Mouse (Mus musculus): Measurements from ENCODE around the gene Tspan5. TPM values are rescaled to one million over a fixed set of nuclear protein-coding genes. Genes with fewer than 3 reads are reported as not detected.

The Tspan5 gene
- polyA plus RNA-seq, 1 experiment from 2014 or later: 15.0 TPM

DNA sequence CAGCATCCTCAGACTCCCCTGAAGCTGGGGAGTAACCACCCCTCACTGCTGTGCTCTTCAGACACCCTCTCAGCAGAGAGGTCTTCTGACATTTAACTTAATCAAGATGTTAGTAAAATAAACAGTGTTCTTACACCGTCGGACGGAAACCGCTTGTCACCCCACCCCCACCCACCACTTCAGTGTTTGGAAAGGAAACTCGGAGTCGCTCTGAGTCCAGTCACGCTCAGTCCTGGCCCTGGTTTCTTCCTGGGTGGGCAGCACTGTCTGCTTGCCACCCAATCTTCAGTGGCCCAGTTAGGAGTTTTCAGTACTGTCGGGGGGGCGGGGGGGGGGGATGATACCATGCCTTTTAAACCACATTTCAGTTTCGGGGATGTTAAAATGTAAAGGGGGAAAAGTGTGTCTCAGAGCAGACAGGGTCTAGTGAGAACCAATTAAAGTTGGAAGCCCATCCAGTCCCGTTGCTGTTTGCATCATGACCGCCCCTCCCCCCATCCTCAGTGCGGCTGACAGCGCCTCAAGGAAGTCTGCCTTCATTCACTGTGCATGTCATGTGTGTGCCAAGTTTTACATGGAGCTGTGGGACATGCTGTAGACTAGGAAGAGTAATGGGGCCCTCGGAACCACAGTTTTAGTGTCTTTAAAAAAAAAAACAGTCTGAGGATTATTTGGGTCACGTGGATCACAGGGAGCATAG is 125.3 kb downstream of the Tspan5 start:
- no peak overlapping the region for H3K4me3 ChIP-seq
- whole genome bisulfite sequencing: 75% methylated on average over 16 of the region's 16 CpGs
- no peak for DNase-seq (ENCODE audit: low spot score)

GRCm38 (mm10) chr3:138868409-138868808 is 126.4 kb downstream of the Tspan5 start:
- no peaks in the 10 kb centered on the region for H3K9me3 ChIP-seq
- no peak for DNase-seq (ENCODE audit: low spot score)
- no peak overlapping the region for H3K4me3 ChIP-seq
- no peak overlapping the region for H3K27ac ChIP-seq
- H3K4me1 ChIP-seq: peaks cover 12% of the 10 kb centered on the region
- no peaks in the 10 kb centered on the region for H3K27me3 ChIP-seq (ENCODE audit: insufficient read depth, poor library complexity, severe bottlenecking)
- H3K36me3 ChIP-seq: no peaks in the 10 kb centered on the region
- 77% methylated on average over 13 of the region's 13 CpGs for WGBS

More for the DNA sequence above, 125.3 kb downstream of the Tspan5 start:
- Histone ChIP-seq H3K27ac (no peak overlapping the region), H3K36me3 (no peaks in the 10 kb centered on the region), H3K4me1 (peaks cover 12% of the 10 kb centered on the region), H3K9me3 (no peaks in the 10 kb centered on the region), H3K27me3 (ENCODE audit: insufficient read depth, poor library complexity, severe bottlenecking) (no peaks in the 10 kb centered on the region)

- Histone ChIP-seq H3K4me1 (peaks cover 19% of the 10 kb centered on the region; the same call in 1 of the 2 replicates), H3K36me3 (peaks cover 17% of the 10 kb centered on the region), H3K27me3 (ENCODE audit: insufficient read depth, poor library complexity, severe bottlenecking) (no peaks in the 10 kb centered on the region), H3K27ac (no peak overlapping the region), H3K4me3 (no peak overlapping the region), H3K9me3 (0 out of 2 replicates have a peak, but pooled peaks cover 3% of the 10 kb centered on the region)
- WGBS: 90% methylated on average over 7 of the region's 7 CpGs
- no peak for DNase-seq (ENCODE audit: low spot score)
Observed at GRCm38 (mm10) chr3:138875282-138875681, 133.3 kb downstream of the Tspan5 start.

- no peak overlapping the region for H3K4me3 ChIP-seq
- H3K36me3 ChIP-seq: peaks cover 17% of the 10 kb centered on the region
- H3K27me3 ChIP-seq (ENCODE audit: insufficient read depth, poor library complexity, severe bottlenecking): no peaks in the 10 kb centered on the region
- H3K4me1 ChIP-seq: peaks cover 13% of the 10 kb centered on the region; the same call in 1 of the 2 replicates
- H3K27ac ChIP-seq: no peak overlapping the region
- H3K9me3 ChIP-seq: 0 out of 2 replicates have a peak, but pooled peaks cover 3% of the 10 kb centered on the region
- no peak for DNase-seq (ENCODE audit: low spot score)
- WGBS: 88% methylated on average over 6 of the region's 6 CpGs
Observed at GRCm38 (mm10) chr3:138875936-138876335, 133.9 kb downstream of the Tspan5 start.

GRCm38 (mm10) chr3:138876418-138876817 is 134.4 kb downstream of the Tspan5 start:
- peak overlapping the region; percentile 13; the same call in 1 of the 2 replicates for H3K27ac ChIP-seq
- no peaks in the 10 kb centered on the region for H3K27me3 ChIP-seq (ENCODE audit: insufficient read depth, poor library complexity, severe bottlenecking)
- H3K36me3 ChIP-seq: peaks cover 17% of the 10 kb centered on the region
- 92% methylated on average over 10 of the region's 10 CpGs for WGBS
- 0 out of 2 replicates have a peak, but pooled peaks cover 3% of the 10 kb centered on the region for H3K9me3 ChIP-seq
- H3K4me1 ChIP-seq: 0 out of 2 replicates have a peak, but pooled peaks cover 12% of the 10 kb centered on the region
- H3K4me3 ChIP-seq: no peak overlapping the region
- no peak for DNase-seq (ENCODE audit: low spot score)

GRCm38 (mm10) chr3:138876931-138877361 is 135.0 kb downstream of the Tspan5 start:
- no peak overlapping the region for H3K4me3 ChIP-seq
- peaks cover 12% of the 10 kb centered on the region; the same call in 1 of the 2 replicates for H3K4me1 ChIP-seq
- no peak for DNase-seq (ENCODE audit: low spot score)
- H3K27me3 ChIP-seq (ENCODE audit: insufficient read depth, poor library complexity, severe bottlenecking): no peaks in the 10 kb centered on the region
- WGBS: 85% methylated on average over 14 of the region's 14 CpGs
- H3K27ac ChIP-seq: peak overlapping the region; percentile 13; the same call in 1 of the 2 replicates
- peaks cover 17% of the 10 kb centered on the region for H3K36me3 ChIP-seq
- H3K9me3 ChIP-seq: 0 out of 2 replicates have a peak, but pooled peaks cover 3% of the 10 kb centered on the region

DNA sequence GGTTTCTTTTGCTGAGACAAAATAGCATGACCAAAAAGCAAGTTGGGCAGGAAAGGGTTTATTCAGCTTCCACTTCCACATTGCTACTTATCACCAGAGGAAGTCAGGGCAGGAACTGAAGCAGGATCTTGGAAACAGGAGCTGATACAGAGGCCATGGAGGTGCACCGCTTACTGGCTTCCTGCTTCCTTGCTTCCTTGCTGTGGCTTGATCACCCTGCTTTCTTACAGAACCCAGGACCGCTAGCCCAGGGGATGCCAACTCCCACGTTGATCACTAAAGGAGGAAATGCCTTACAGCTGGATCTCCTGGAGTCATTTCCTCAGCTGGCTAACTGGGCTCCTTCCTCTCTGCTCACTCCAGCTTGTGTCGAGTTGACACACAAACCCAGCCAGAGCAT is 135.7 kb downstream of the Tspan5 start:
- Histone ChIP-seq H3K4me3 (no peak overlapping the region), H3K27ac (no peak overlapping the region), H3K27me3 (ENCODE audit: insufficient read depth, poor library complexity, severe bottlenecking) (no peaks in the 10 kb centered on the region), H3K36me3 (peaks cover 17% of the 10 kb centered on the region), H3K9me3 (0 out of 2 replicates have a peak, but pooled peaks cover 3% of the 10 kb centered on the region), H3K4me1 (peaks cover 12% of the 10 kb centered on the region; the same call in 1 of the 2 replicates)
- DNase-seq (ENCODE audit: low spot score): no peak
- WGBS: 45% methylated on average over 4 of the region's 4 CpGs

GRCm38 (mm10) chr3:138880999-138881724 is 139.2 kb downstream of the Tspan5 start:
- no peak overlapping the region for H3K27ac ChIP-seq
- 76% methylated on average over 11 of the region's 11 CpGs for WGBS

DNA sequence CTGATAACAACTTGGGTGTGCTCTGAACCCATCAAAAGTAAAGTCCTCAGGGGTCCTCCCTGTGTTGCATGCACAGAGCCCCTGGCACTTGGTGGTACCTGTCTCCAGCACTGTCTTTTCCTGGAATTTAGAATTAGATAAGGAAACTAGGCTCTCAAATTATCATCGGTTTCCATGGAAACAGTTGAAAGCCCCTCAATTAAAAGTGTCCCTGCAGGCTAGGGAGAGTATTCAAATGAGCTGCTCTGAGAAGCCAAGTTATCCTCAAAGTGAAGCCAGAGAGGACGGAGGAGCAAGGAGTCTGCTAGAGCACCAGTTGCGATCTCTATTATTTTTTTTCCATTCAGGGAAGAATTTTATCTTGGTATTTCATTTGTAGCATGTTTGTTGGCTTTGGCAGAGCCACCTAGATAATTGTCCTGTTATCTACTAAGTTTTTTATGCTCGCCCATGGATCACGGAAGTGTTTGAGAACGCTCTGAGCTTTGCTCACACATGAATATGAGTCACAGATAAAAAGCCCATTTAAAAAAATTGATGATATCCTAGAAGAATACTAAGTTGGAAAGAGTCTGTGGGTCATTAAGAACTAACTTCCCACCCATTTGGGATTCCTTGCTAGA is 139.8 kb downstream of the Tspan5 start:
- WGBS: 48% methylated on average over 6 of the region's 6 CpGs
- Histone ChIP-seq H3K4me1 (peaks cover 8% of the 10 kb centered on the region; the same call in 1 of the 2 replicates), H3K36me3 (0 out of 2 replicates have a peak, but pooled peaks cover 6% of the 10 kb centered on the region), H3K9me3 (no peaks in the 10 kb centered on the region), H3K4me3 (no peak overlapping the region), H3K27ac (no peak overlapping the region), H3K27me3 (ENCODE audit: insufficient read depth, poor library complexity, severe bottlenecking) (no peaks in the 10 kb centered on the region)
- no peak for DNase-seq (ENCODE audit: low spot score)

More at GRCm38 (mm10) chr3:138880999-138881724, 139.2 kb downstream of the Tspan5 start:
- Histone ChIP-seq H3K27me3 (ENCODE audit: insufficient read depth, poor library complexity, severe bottlenecking) (no peaks in the 10 kb centered on the region), H3K4me3 (no peak overlapping the region), H3K36me3 (0 out of 2 replicates have a peak, but pooled peaks cover 6% of the 10 kb centered on the region), H3K9me3 (no peaks in the 10 kb centered on the region), H3K4me1 (peaks cover 9% of the 10 kb centered on the region; the same call in 1 of the 2 replicates)
- no peak for DNase-seq (ENCODE audit: low spot score)

GRCm38 (mm10) chr3:138886121-138886520 is 144.1 kb downstream of the Tspan5 start:
- Histone ChIP-seq H3K4me3 (no peak overlapping the region), H3K27me3 (ENCODE audit: insufficient read depth, poor library complexity, severe bottlenecking) (no peaks in the 10 kb centered on the region), H3K4me1 (peaks cover 6% of the 10 kb centered on the region), H3K27ac (no peak overlapping the region), H3K9me3 (no peaks in the 10 kb centered on the region), H3K36me3 (no peaks in the 10 kb centered on the region)
- DNase-seq (ENCODE audit: low spot score): no peak
- 94% methylated on average over 5 of the region's 5 CpGs for WGBS

GRCm38 (mm10) chr3:138889214-138889613 is 147.2 kb downstream of the Tspan5 start:
- 35% methylated on average over 4 of the region's 4 CpGs for whole genome bisulfite sequencing
- no peak overlapping the region for H3K27ac ChIP-seq
- no peaks in the 10 kb centered on the region for H3K27me3 ChIP-seq (ENCODE audit: insufficient read depth, poor library complexity, severe bottlenecking)
- H3K4me3 ChIP-seq: no peak overlapping the region
- no peaks in the 10 kb centered on the region for H3K36me3 ChIP-seq
- no peaks in the 10 kb centered on the region for H3K9me3 ChIP-seq
- no peak for DNase-seq (ENCODE audit: low spot score)
- peaks cover 15% of the 10 kb centered on the region for H3K4me1 ChIP-seq

DNA sequence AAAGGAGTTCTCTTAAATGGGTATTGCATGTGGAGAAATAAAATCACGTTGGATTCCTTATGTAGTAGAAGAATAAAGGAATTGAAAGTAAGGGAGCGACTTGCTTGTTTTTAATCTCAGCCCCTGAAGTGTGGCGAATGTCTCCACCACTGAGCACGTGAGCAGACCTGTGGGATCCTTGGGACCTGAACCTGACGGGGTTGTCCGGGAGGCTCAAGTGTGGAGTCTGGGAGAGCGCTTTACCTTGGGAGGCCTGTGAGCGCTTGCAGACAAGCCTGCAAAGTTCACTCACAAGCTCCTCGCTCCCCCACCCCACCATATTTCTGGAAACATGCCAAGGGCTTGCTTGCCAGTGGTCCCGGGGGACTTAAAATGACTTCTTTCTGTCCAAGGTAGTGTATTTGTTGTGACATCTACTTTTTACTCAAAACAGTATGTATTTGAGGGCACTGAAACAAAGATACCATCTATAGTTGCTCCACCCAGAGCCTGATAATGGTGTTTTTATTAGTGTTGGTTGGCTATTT is 147.8 kb downstream of the Tspan5 start:
- no peak for DNase-seq (ENCODE audit: low spot score)
- no peaks in the 10 kb centered on the region for H3K27me3 ChIP-seq (ENCODE audit: insufficient read depth, poor library complexity, severe bottlenecking)
- no peaks in the 10 kb centered on the region for H3K9me3 ChIP-seq
- H3K36me3 ChIP-seq: no peaks in the 10 kb centered on the region
- 68% methylated on average over 10 of the region's 10 CpGs for WGBS
- peaks cover 15% of the 10 kb centered on the region for H3K4me1 ChIP-seq
- H3K27ac ChIP-seq: 0 out of 2 replicates have a peak overlapping the region, but pooled peaks have one; percentile 11
- no peak overlapping the region for H3K4me3 ChIP-seq

Measured in heart, embryonic 10.5 days (tissue).